Mouse (Mus musculus): ENCODE measurements at regions not wholly inside any gene's neighbourhood (a gene's known extent, or its start where the extent isn't known, plus 50 kb on each side); places are given as distances from the start of the nearest gene placed in this dataset.

GRCm38 (mm10) chr8:76252161-76253010 lies 646.9 kb upstream of the Nr3c2 start:
- DNase-seq (ENCODE audit: low read depth in 3 of 3, low spot score in 3 of 3) (no peak), ATAC-seq (ENCODE audit: insufficient read depth) (no peak)
- Histone ChIP-seq H3K4me1 (replicated peaks; ENCODE audit: control insufficient read depth in 2 of 2, insufficient read depth in 2 of 2, low read length in 1 of 2) (no peaks in the 10 kb centered on the region), H3K36me3 (replicated peaks; ENCODE audit: control insufficient read depth, insufficient read depth, low read depth) (no peaks in the 10 kb centered on the region), H3K27ac (no peak overlapping the region), H3K4me2 (ENCODE audit: low read depth) (no peak overlapping the region), H3K27me3 (ENCODE audit: control insufficient read depth, insufficient read depth, low read length) (no peaks in the 10 kb centered on the region), H3K9me3 (ENCODE audit: control insufficient read depth, low read length) (no peaks in the 10 kb centered on the region), H3K9ac (replicated peaks) (no peak overlapping the region), H3K4me3 (ENCODE audit: insufficient read depth in 1 of 2, low read depth in 2 of 2, low read length in 2 of 2) (no peak overlapping the region)
- 57% methylated on average over 9 of the region's 9 CpGs for WGBS (ENCODE audit: insufficient replicate concordance)
- no peak for TF ChIP-seq CTCF (IDR thresholded peaks at IDR 0.05; ENCODE audit: low read depth)
